Mouse (Mus musculus): ENCODE data around the gene Hnrnpu. TPM values are rescaled to one million over a fixed set of nuclear protein-coding genes. Genes with fewer than 3 reads are reported as not detected.

Hnrnpu gene
- 137 and 147 TPM in 2 replicates for polyA plus RNA-seq (2012; rRNA removed)

GRCm38 (mm10) chr1:178337551-178338317 lies at the start of gene Hnrnpu:
Hnrnpu (minus strand) TSS chr1:178337797.
- TF ChIP-seq POLR2A (IDR thresholded peaks at IDR 0.05; ENCODE audit: control insufficient read depth, low read depth, low read length) = peak; percentile 100
- TF ChIP-seq CTCF (IDR thresholded peaks at IDR 0.05; ENCODE audit: control insufficient read depth, insufficient read depth, insufficient replicate concordance, low read depth, low read length) = 0 out of 2 replicates have a peak, but pooled peaks have one; percentile 0
- no peaks in the 10 kb centered on the region for H3K27me3 ChIP-seq (ENCODE audit: control insufficient read depth, insufficient read depth, low read length)
- H3K36me3 ChIP-seq (ENCODE audit: control insufficient read depth, insufficient read depth, low read length) = peaks cover 5% of the 10 kb centered on the region
- H3K4me1 ChIP-seq (ENCODE audit: control insufficient read depth, insufficient read depth, low read length) = no peaks in the 10 kb centered on the region
- peak within 1 kb of the TSS; percentile 99 for H3K4me3 ChIP-seq (ENCODE audit: control insufficient read depth, low read depth, low read length)
- H3K27ac ChIP-seq (ENCODE audit: control insufficient read depth, insufficient read depth, low read depth, low read length) = peak within 1 kb of the TSS; percentile 98

- no peaks in the 10 kb centered on the region for H3K27me3 ChIP-seq (ENCODE audit: control insufficient read depth, insufficient read depth, low read length)
- TF ChIP-seq CTCF (IDR thresholded peaks at IDR 0.05; ENCODE audit: control insufficient read depth, insufficient read depth, insufficient replicate concordance, low read depth, low read length) = no peak
- no peak for TF ChIP-seq POLR2A (IDR thresholded peaks at IDR 0.05; ENCODE audit: control insufficient read depth, low read depth, low read length)
- H3K4me1 ChIP-seq (ENCODE audit: control insufficient read depth, insufficient read depth, low read length) = no peaks in the 10 kb centered on the region
- H3K27ac ChIP-seq (ENCODE audit: control insufficient read depth, insufficient read depth, low read depth, low read length) = no peak overlapping the region
- no peaks in the 10 kb centered on the region for H3K36me3 ChIP-seq (ENCODE audit: control insufficient read depth, insufficient read depth, low read length)
- no peak overlapping the region for H3K4me3 ChIP-seq (ENCODE audit: control insufficient read depth, low read depth, low read length)
These were observed 44.6 kb upstream of the Hnrnpu start for GRCm38 (mm10) chr1:178382165-178382564.

- Histone ChIP-seq H3K36me3 (ENCODE audit: control insufficient read depth, insufficient read depth, low read length) (no peaks in the 10 kb centered on the region), H3K27me3 (ENCODE audit: control insufficient read depth, insufficient read depth, low read length) (no peaks in the 10 kb centered on the region)
- TF ChIP-seq POLR2A (IDR thresholded peaks at IDR 0.05; ENCODE audit: control insufficient read depth, low read depth, low read length) (no peak), CTCF (IDR thresholded peaks at IDR 0.05; ENCODE audit: control insufficient read depth, insufficient read depth, insufficient replicate concordance, low read depth, low read length) (no peak)
These were observed 41.6 kb upstream of the Hnrnpu start for GRCm38 (mm10) chr1:178379224-178379623.

GRCm38 (mm10) chr1:178378115-178378514 lies 40.5 kb upstream of the Hnrnpu start:
- no peaks in the 10 kb centered on the region for H3K4me1 ChIP-seq (ENCODE audit: control insufficient read depth, insufficient read depth, low read length)
- no peak for TF ChIP-seq POLR2A (IDR thresholded peaks at IDR 0.05; ENCODE audit: control insufficient read depth, low read depth, low read length)
- no peak for TF ChIP-seq CTCF (IDR thresholded peaks at IDR 0.05; ENCODE audit: control insufficient read depth, insufficient read depth, insufficient replicate concordance, low read depth, low read length)
- no peak overlapping the region for H3K27ac ChIP-seq (ENCODE audit: control insufficient read depth, insufficient read depth, low read depth, low read length)

More at GRCm38 (mm10) chr1:178379224-178379623, 41.6 kb upstream of the Hnrnpu start:
- Histone ChIP-seq H3K4me3 (ENCODE audit: control insufficient read depth, low read depth, low read length) (no peak overlapping the region), H3K27ac (ENCODE audit: control insufficient read depth, insufficient read depth, low read depth, low read length) (no peak overlapping the region), H3K4me1 (ENCODE audit: control insufficient read depth, insufficient read depth, low read length) (no peaks in the 10 kb centered on the region)

GRCm38 (mm10) chr1:178376907-178377306 lies 39.3 kb upstream of the Hnrnpu start:
- Histone ChIP-seq H3K36me3 (ENCODE audit: control insufficient read depth, insufficient read depth, low read length) (no peaks in the 10 kb centered on the region), H3K27ac (ENCODE audit: control insufficient read depth, insufficient read depth, low read depth, low read length) (no peak overlapping the region), H3K4me3 (ENCODE audit: control insufficient read depth, low read depth, low read length) (no peak overlapping the region), H3K4me1 (ENCODE audit: control insufficient read depth, insufficient read depth, low read length) (no peaks in the 10 kb centered on the region), H3K27me3 (ENCODE audit: control insufficient read depth, insufficient read depth, low read length) (no peaks in the 10 kb centered on the region)
- no peak for TF ChIP-seq CTCF (IDR thresholded peaks at IDR 0.05; ENCODE audit: control insufficient read depth, insufficient read depth, insufficient replicate concordance, low read depth, low read length)
- TF ChIP-seq POLR2A (IDR thresholded peaks at IDR 0.05; ENCODE audit: control insufficient read depth, low read depth, low read length) = no peak

More at GRCm38 (mm10) chr1:178378115-178378514, 40.5 kb upstream of the Hnrnpu start:
- Histone ChIP-seq H3K36me3 (ENCODE audit: control insufficient read depth, insufficient read depth, low read length) (no peaks in the 10 kb centered on the region), H3K4me3 (ENCODE audit: control insufficient read depth, low read depth, low read length) (no peak overlapping the region), H3K27me3 (ENCODE audit: control insufficient read depth, insufficient read depth, low read length) (no peaks in the 10 kb centered on the region)

GRCm38 (mm10) chr1:178376061-178376460 lies 38.5 kb upstream of the Hnrnpu start:
- no peak for TF ChIP-seq CTCF (IDR thresholded peaks at IDR 0.05; ENCODE audit: control insufficient read depth, insufficient read depth, insufficient replicate concordance, low read depth, low read length)
- no peak for TF ChIP-seq POLR2A (IDR thresholded peaks at IDR 0.05; ENCODE audit: control insufficient read depth, low read depth, low read length)
- Histone ChIP-seq H3K36me3 (ENCODE audit: control insufficient read depth, insufficient read depth, low read length) (no peaks in the 10 kb centered on the region), H3K27ac (ENCODE audit: control insufficient read depth, insufficient read depth, low read depth, low read length) (no peak overlapping the region)

GRCm38 (mm10) chr1:178375381-178375780 lies 37.8 kb upstream of the Hnrnpu start:
- Histone ChIP-seq H3K27ac (ENCODE audit: control insufficient read depth, insufficient read depth, low read depth, low read length) (no peak overlapping the region), H3K4me1 (ENCODE audit: control insufficient read depth, insufficient read depth, low read length) (no peaks in the 10 kb centered on the region), H3K36me3 (ENCODE audit: control insufficient read depth, insufficient read depth, low read length) (no peaks in the 10 kb centered on the region), H3K27me3 (ENCODE audit: control insufficient read depth, insufficient read depth, low read length) (no peaks in the 10 kb centered on the region), H3K4me3 (ENCODE audit: control insufficient read depth, low read depth, low read length) (no peak overlapping the region)
- TF ChIP-seq POLR2A (IDR thresholded peaks at IDR 0.05; ENCODE audit: control insufficient read depth, low read depth, low read length) = no peak

More at GRCm38 (mm10) chr1:178376061-178376460, 38.5 kb upstream of the Hnrnpu start:
- Histone ChIP-seq H3K4me1 (ENCODE audit: control insufficient read depth, insufficient read depth, low read length) (no peaks in the 10 kb centered on the region), H3K27me3 (ENCODE audit: control insufficient read depth, insufficient read depth, low read length) (no peaks in the 10 kb centered on the region), H3K4me3 (ENCODE audit: control insufficient read depth, low read depth, low read length) (no peak overlapping the region)

All from testis, adult 2 months (tissue).